Mouse (Mus musculus) gastrocnemius, postnatal 4 days (tissue): ENCODE results near the gene Timmdc1. TPM values are rescaled to one million over a fixed set of nuclear protein-coding genes. Genes with fewer than 3 reads are reported as not detected.

Source experiments
- total RNA-seq, 2 experiments: library from RNA; stranded (reverse); gene quantifications; 2 replicates each; pipeline ENCODE4 v1.2.3; 2021

The Timmdc1 gene
- total RNA-seq, 2 experiments from 2014 or later = 30.8 to 33.5 TPM

Other genes starting within 250 kb of the Timmdc1 start
- gene Nr1i2, start 227.8 kb downstream of the Timmdc1 start, total RNA-seq = under 1 TPM in 1 of 2 experiments, not detected in 1; 0.16 TPM
- gene Maats1, start 180.5 kb downstream of the Timmdc1 start, total RNA-seq = under 1 TPM in 1 of 2 experiments, not detected in 1; 0.20 TPM
- 100 to 1,000 TPM; 109 to 129 TPM for gene Cox17, start 175.7 kb downstream of the Timmdc1 start, total RNA-seq
- not detected for gene Gm21987, start 175.6 kb downstream of the Timmdc1 start, total RNA-seq
- 10 to 100 TPM; 42.5 to 57.1 TPM for gene Popdc2, start 160.5 kb downstream of the Timmdc1 start, total RNA-seq
- gene Pla1a, start 89.5 kb downstream of the Timmdc1 start, total RNA-seq = 1 to 10 TPM; 1.5 to 2.0 TPM
- 10 to 100 TPM; 41.5 to 45.3 TPM for gene Adprh, start 70.0 kb downstream of the Timmdc1 start, total RNA-seq
- gene Cd80, start 67.1 kb downstream of the Timmdc1 start, total RNA-seq = under 1 TPM; 0.26 to 0.44 TPM
- 10 to 100 TPM; 12.7 to 14.8 TPM for gene Poglut1, start 27.6 kb upstream of the Timmdc1 start, total RNA-seq
- 10 to 100 TPM; 47.4 to 56.4 TPM for gene Tmem39a, start 36.0 kb upstream of the Timmdc1 start, total RNA-seq
- 10 to 100 TPM; 30.1 to 31.2 TPM for gene Arhgap31, start 190.6 kb upstream of the Timmdc1 start, total RNA-seq
- 1 to 10 TPM; 6.8 to 8.5 TPM for gene B4galt4, start 219.6 kb upstream of the Timmdc1 start, total RNA-seq